Mouse (Mus musculus) embryonic stem cell, embryonic (primary cell): Measurements from ENCODE around the gene Mrps10.

Source experiments
- CTCF ChIA-PET, 4 experiments: fragments of 300-600 bp in 2 of 4; fragments of 350-600 bp in 2 of 4; sonication (Branson Sonifier 250); formaldehyde crosslinking; loops; one replicate each; lab custom pipeline; 2022; ENCODE audit warnings: inconsistent platforms in 2 of 4; lab: Charles Lee
- POLR2A ChIA-PET, 4 experiments: fragments of 300-600 bp in 2 of 4; fragments of 350-600 bp in 2 of 4; sonication (Branson Sonifier 250); formaldehyde crosslinking; loops; one replicate each; lab custom pipeline; 2022; ENCODE audit warnings: antibody characterized with exemption in 4 of 4, inconsistent platforms in 1 of 4; lab: Charles Lee

The Mrps10 gene

GRCm38 (mm10) chr17:47359964-47360363 is 8.7 kb upstream of the Mrps10 start:
- POLR2A ChIA-PET: interaction anchor here in 3 of 4 experiments (0.6 to 1.4 kb wide), 8 partner anchors 8 to 164 kb away, joined by 3 to 7 read pairs (median 4); no protein-coding TSS in a partner anchor
- CTCF ChIA-PET: interaction anchor here (0.5 to 2.0 kb wide), 49 partner anchors 9 to 532 kb away, joined by 3 to 17 read pairs (median 4); partner anchors contain the start of genes Guca1b (in 1 of the 4) and Mrps10 (in 1 of the 4)

GRCm38 (mm10) chr17:47361343-47361742 is 7.3 kb upstream of the Mrps10 start:
- ChIA-PET CTCF (interaction anchor here in 3 of 4 experiments (0.6 to 2.0 kb wide), 8 partner anchors 9 to 375 kb away, joined by 3 to 17 read pairs (median 4); no protein-coding TSS in a partner anchor), POLR2A (interaction anchor here in 1 of 4 experiments (0.7 kb wide), 1 partner anchor 379 kb away, joined by 4 read pairs; no protein-coding TSS in a partner anchor)

GRCm38 (mm10) chr17:47369087-47369443 is 378 bp downstream of the Mrps10 start:
- ChIA-PET CTCF (interaction anchor here in 1 of 4 experiments (1.7 kb wide), 1 partner anchor 9 kb away, joined by 3 read pairs; no protein-coding TSS in a partner anchor), POLR2A (interaction anchor here in 2 of 4 experiments (0.5 to 1.5 kb wide), 6 partner anchors 26 to 612 kb away, joined by 3 to 10 read pairs (median 4); partner anchors contain the start of gene Taf8 (in 1 of the 2))

- CTCF ChIA-PET: interaction anchor here (0.6 to 2.3 kb wide), 32 partner anchors 9 to 393 kb away, joined by 3 to 17 read pairs (median 4); partner anchors contain the start of genes Guca1b (in 2 of the 4) and Ccnd3 (in 1 of the 4)
- POLR2A ChIA-PET: interaction anchor here in 3 of 4 experiments (0.6 to 2.0 kb wide), 17 partner anchors 9 to 526 kb away, joined by 3 to 7 read pairs (median 3); partner anchors contain the start of genes Guca1b (in 1 of the 3) and Taf8 (in 1 of the 3)
These were observed 2.8 kb downstream of the Mrps10 start for GRCm38 (mm10) chr17:47371451-47371850.

DNA sequence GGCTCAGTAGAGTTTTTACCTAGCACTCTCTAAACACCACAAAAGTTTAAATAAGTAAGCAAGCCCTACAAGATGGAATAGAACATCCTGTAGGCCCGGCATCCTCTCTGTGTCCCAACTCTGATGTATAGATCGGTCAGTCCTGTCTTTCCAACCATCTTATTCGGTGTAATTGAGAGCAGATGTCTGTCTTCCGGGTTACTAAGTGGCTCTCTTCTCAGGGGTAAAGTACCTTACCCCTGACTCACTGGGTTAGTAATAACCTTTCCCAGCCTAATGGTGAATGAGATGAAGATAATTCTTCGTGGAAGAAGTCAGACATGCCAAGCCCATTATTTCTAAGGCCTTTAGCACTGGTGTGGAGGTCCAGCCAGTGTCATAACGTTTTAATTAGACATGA is 5.3 kb downstream of the Mrps10 start:
- POLR2A ChIA-PET: interaction anchor here in 1 of 4 experiments (1.3 kb wide), 1 partner anchor 12 kb away, joined by 6 read pairs; the partner anchor contains the start of gene Guca1b

GRCm38 (mm10) chr17:47376779-47377280 is 8.1 kb downstream of the Mrps10 start:
- ChIA-PET POLR2A (no interaction called here), CTCF (interaction anchor here in 1 of 4 experiments (0.9 kb wide), 1 partner anchor 106 kb away, joined by 3 read pairs; no protein-coding TSS in a partner anchor)

More for the DNA sequence above, 5.3 kb downstream of the Mrps10 start:
- CTCF ChIA-PET: interaction anchor here in 1 of 4 experiments (0.7 kb wide), 1 partner anchor 1819 kb away, joined by 4 read pairs; the partner anchor contains the start of gene Nfkbie

- POLR2A ChIA-PET: interaction anchor here in 1 of 4 experiments (0.6 kb wide), 1 partner anchor 58 kb away, joined by 3 read pairs; the partner anchor contains the start of gene AI661453
- CTCF ChIA-PET: no interaction called here
These were observed 9.4 kb downstream of the Mrps10 start for GRCm38 (mm10) chr17:47378133-47378532.

- CTCF ChIA-PET: interaction anchor here in 3 of 4 experiments (0.6 to 1.9 kb wide), 5 partner anchors 9 to 242 kb away, joined by 3 to 5 read pairs (median 3); no protein-coding TSS in a partner anchor
- POLR2A ChIA-PET: interaction anchor here (0.6 to 4.0 kb wide), 9 partner anchors 8 to 207 kb away, joined by 3 to 25 read pairs (median 4); no protein-coding TSS in a partner anchor
These were observed 13.2 kb downstream of the Mrps10 start for GRCm38 (mm10) chr17:47381917-47382316.

DNA sequence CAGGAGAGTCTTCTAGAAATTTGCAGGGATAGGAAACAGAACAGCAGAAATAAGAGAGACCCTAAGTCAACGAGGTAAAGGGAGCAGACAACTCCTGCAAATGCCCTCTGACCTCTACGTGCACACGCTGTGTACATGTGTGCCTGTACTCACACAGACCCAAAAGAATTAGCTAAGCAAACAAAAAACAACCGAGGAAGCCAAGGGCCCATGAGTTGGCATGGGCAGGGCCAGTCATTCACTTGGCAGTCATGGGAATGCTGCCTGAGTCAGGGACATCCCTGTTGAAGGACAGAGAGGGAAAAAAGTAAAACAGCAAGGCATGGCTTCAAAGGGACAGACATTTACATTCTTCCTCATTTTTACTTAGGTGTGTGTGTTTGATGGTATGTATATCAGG is 14.6 kb downstream of the Mrps10 start:
- POLR2A ChIA-PET: interaction anchor here in 1 of 4 experiments (4.0 kb wide), 1 partner anchor 12 kb away, joined by 25 read pairs; no protein-coding TSS in a partner anchor

GRCm38 (mm10) chr17:47384064-47384463 is 15.4 kb downstream of the Mrps10 start:
- POLR2A ChIA-PET: no interaction called here
- CTCF ChIA-PET: interaction anchor here in 2 of 4 experiments (0.6 to 4.0 kb wide), 2 partner anchors 44 to 153 kb away, joined by 4 to 17 read pairs; no protein-coding TSS in a partner anchor

More for the DNA sequence above, 14.6 kb downstream of the Mrps10 start:
- CTCF ChIA-PET: no interaction called here

DNA sequence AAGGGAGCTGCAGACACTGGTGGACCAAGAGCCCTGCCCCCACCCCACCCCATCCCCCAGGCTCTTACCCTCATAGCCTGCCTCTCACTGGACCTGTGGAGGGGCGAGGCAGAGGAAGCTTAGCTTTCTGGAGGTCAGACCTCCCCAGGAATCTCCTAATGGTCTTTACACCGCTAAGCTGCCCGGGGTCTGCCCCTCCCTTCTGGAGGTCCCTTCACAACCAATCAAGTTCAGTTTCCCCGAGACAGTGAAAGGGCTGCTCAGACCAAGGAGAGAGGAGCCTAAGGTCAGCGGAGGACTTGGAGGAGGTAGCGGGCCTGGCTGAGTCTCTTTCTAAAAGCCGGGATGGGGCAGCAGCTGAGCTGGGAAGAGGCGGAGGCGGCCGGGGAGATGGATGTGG is 16.5 kb downstream of the Mrps10 start, which contains the start of gene Guca1b:
Gene Guca1b, plus strand, starts transcription at position 249 of the 400 bp plus-strand sequence.
- ChIA-PET CTCF (interaction anchor here (0.6 to 4.0 kb wide), 19 partner anchors 9 to 488 kb away, joined by 3 to 17 read pairs (median 4); partner anchors contain the start of gene Taf8 (in 1 of the 4)), POLR2A (interaction anchor here in 2 of 4 experiments (0.6 to 3.0 kb wide), 16 partner anchors 9 to 427 kb away, joined by 3 to 24 read pairs (median 3); partner anchors contain the start of gene Taf8 (in 1 of the 2))

DNA sequence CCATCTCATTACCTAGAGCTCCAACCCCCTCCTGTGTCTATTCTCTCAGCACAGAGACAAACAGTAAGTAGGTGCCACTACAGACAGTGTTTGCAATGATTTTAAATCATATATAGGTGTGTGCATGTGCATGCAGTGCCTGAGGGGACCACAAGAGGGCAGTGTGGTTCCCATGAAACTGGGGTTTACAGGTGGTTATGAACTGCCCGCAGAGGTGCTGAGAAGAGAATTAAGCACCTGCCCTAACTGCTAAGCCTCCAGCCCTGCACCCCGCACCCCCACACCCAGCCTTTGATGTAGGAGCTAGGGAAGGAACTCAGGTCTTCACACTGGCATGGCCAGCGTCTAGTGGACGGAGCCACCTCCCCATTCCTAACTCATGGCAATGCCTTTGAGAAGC is 18.0 kb downstream of the Mrps10 start:
- ChIA-PET CTCF (interaction anchor here (0.6 to 4.0 kb wide), 24 partner anchors 9 to 1935 kb away, joined by 3 to 17 read pairs (median 4); partner anchors contain the start of gene Taf8 (in 1 of the 4)), POLR2A (interaction anchor here in 3 of 4 experiments (0.6 to 3.0 kb wide), 9 partner anchors 8 to 1497 kb away, joined by 3 to 24 read pairs (median 4); partner anchors contain the start of gene Taf8 (in 1 of the 3))

- CTCF ChIA-PET: interaction anchor here in 3 of 4 experiments (0.5 to 2.1 kb wide), 9 partner anchors 9 to 486 kb away, joined by 3 to 16 read pairs (median 4); no protein-coding TSS in a partner anchor
These were observed 25.7 kb downstream of the Mrps10 start for GRCm38 (mm10) chr17:47394223-47394869.

DNA sequence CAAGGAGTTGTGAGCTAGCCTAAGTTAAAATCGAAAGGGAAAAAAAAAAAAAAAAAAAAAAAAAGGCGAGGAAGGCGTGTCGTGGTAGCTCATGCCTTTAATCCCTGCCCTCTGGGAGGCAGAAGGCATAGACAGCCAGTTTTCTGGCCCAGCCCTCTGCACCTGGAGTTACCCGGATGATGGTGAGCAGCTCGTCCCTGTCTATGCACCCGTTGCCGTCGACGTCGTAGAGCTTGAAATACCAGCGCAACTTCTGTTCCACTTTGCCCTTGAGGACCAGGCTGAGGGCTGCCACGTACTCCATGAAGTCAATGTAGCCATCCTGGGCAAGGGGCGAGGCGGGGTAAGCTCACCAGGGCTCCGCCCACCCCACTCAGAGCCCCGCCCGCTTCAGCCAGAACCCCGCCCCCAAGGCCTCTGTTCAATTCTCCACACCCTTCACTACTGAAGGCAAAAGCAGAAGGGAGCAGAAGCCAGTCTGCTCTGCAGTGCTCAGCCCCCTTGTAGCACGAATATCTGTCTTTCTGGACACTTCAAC is 26.8 kb downstream of the Mrps10 start:
- ChIA-PET POLR2A (interaction anchor here (0.5 to 3.9 kb wide), 58 partner anchors 8 to 562 kb away, joined by 3 to 25 read pairs (median 4); partner anchors contain the start of genes Taf8 (in 2 of the 4), Ccnd3 (in 1 of the 4), Guca1b (in 1 of the 4) and Mrps10 (in 1 of the 4)), CTCF (interaction anchor here (0.5 to 2.2 kb wide), 36 partner anchors 9 to 704 kb away, joined by 3 to 16 read pairs (median 3); partner anchors contain the start of genes AI661453 (in 1 of the 4), Guca1b (in 1 of the 4) and Taf8 (in 1 of the 4))

More at GRCm38 (mm10) chr17:47394223-47394869, 25.7 kb downstream of the Mrps10 start:
- POLR2A ChIA-PET: interaction anchor here in 3 of 4 experiments (0.6 to 3.9 kb wide), 16 partner anchors 8 to 453 kb away, joined by 3 to 25 read pairs (median 4); partner anchors contain the start of genes Guca1b (in 2 of the 3) and Mrps10 (in 1 of the 3)

GRCm38 (mm10) chr17:47399091-47399490 is 30.4 kb downstream of the Mrps10 start:
- POLR2A ChIA-PET: interaction anchor here in 1 of 4 experiments (0.7 kb wide), 1 partner anchor 19 kb away, joined by 3 read pairs; no protein-coding TSS in a partner anchor
- CTCF ChIA-PET: interaction anchor here in 1 of 4 experiments (0.6 kb wide), 1 partner anchor 274 kb away, joined by 5 read pairs; no protein-coding TSS in a partner anchor

- POLR2A ChIA-PET: interaction anchor here in 1 of 4 experiments (1.1 kb wide), 1 partner anchor 194 kb away, joined by 5 read pairs; no protein-coding TSS in a partner anchor
- CTCF ChIA-PET: interaction anchor here in 1 of 4 experiments (0.6 kb wide), 1 partner anchor 180 kb away, joined by 4 read pairs; no protein-coding TSS in a partner anchor
These were observed 31.8 kb downstream of the Mrps10 start, which contains the start of gene Guca1a for GRCm38 (mm10) chr17:47400451-47400850. Gene Guca1a, minus strand, starts transcription at chr17:47400584.
